Comparison of ENCODE assay signal across 11 mouse cellular contexts in the genomic region with DNA sequence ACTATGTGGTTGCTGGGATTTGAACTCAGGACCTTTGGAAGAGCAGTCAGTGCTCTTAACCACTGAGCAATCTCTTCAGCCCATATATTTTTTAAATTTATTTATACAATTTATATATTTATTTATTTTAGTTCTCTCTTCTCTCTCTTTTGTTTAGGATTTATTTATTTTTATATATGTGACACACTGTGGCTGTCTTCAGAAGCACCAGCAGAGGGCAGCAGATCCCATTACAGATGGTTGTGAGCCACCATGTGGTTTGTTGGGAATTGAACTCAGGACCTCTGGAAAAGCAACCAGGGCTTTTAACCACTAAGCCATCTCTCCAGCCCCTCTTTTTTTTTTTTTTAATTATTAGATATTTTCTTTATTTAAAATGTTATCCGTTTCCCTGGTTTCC. TPM values are rescaled to one million over a fixed set of nuclear protein-coding genes. Genes with fewer than 3 reads are reported as not detected.
DNase-seq lines count a peak whose midpoint lies in the region; ATAC-seq and TF ChIP-seq lines count a peak whose summit lies in the region.
"Had no signal": no experiment of that assay in that cellular context is flagged by ENCODE, and none has a peak within 500 bp of the region (broad histone marks: within the 10 kb centered on the region; RNA-seq: fewer than 3 reads in every experiment).

No protein-coding gene starts in this region.

- H3K9me3 ChIP-seq in kidney, postnatal 0 days (replicated peaks; ENCODE audit: low read length): no peaks in the 10 kb centered on the region
- H3K9me3 ChIP-seq: embryonic facial prominence, embryonic 12.5 days; heart, embryonic 15.5 days had no signal

- no peaks in the 10 kb centered on the region for H3K4me1 ChIP-seq in kidney, postnatal 0 days (replicated peaks; ENCODE audit: insufficient read depth, low read length)
- H3K4me1 ChIP-seq: embryonic facial prominence, embryonic 12.5 days; heart, embryonic 15.5 days had no signal

- no peak for ATAC-seq in kidney, postnatal 0 days (replicated peaks; ENCODE audit: low FRiP score, low read depth)
- no peak for ATAC-seq in inflammation-experienced regulatory T-cells, adult 6 months

- DNase-seq in adrenal gland, postnatal 10 days: peak; percentile 38
- no peak for DNase-seq in adrenal gland, adult 2 months
- DNase-seq in kidney, postnatal 0 days (ENCODE audit: low spot score): peak; percentile 56
- DNase-seq in kidney, adult 11 months: no peak
- peak; percentile 77 for DNase-seq in R1 (ENCODE audit: low read depth, low spot score)
- peak; percentile 53 for DNase-seq in lung, postnatal 14 days
- no peak for DNase-seq in cerebellum, adult 9-11 months
- DNase-seq: layer of hippocampus, postnatal 36 days had no signal

- peak; percentile 71 for TF ChIP-seq CTCF in kidney, postnatal 0 days (IDR thresholded peaks at IDR 0.05; ENCODE audit: low read depth)

- no peak overlapping the region for H3K4me3 ChIP-seq in kidney, postnatal 0 days (replicated peaks; ENCODE audit: low read depth, low read length)
- H3K4me3 ChIP-seq: embryonic facial prominence, embryonic 12.5 days; heart, embryonic 15.5 days had no signal

- no peak overlapping the region for H3K9ac ChIP-seq in kidney, postnatal 0 days (ENCODE audit: low read depth, low read length)
- H3K9ac ChIP-seq: embryonic facial prominence, embryonic 12.5 days; heart, embryonic 15.5 days had no signal

- no peak overlapping the region for H3K4me2 ChIP-seq in kidney, postnatal 0 days (ENCODE audit: low read length)
- H3K4me2 ChIP-seq: embryonic facial prominence, embryonic 12.5 days; heart, embryonic 15.5 days had no signal

- WGBS in kidney, postnatal 0 days: 70% methylated on average over 1 of the region's 1 CpGs

- H3K27ac ChIP-seq in kidney, postnatal 0 days: no peak overlapping the region
- H3K27ac ChIP-seq: embryonic facial prominence, embryonic 12.5 days; heart, embryonic 15.5 days had no signal

- 0 out of 2 replicates have a peak, but pooled peaks cover 4% of the 10 kb centered on the region for H3K36me3 ChIP-seq in kidney, postnatal 0 days (ENCODE audit: insufficient read depth, low read length)
- H3K36me3 ChIP-seq: embryonic facial prominence, embryonic 12.5 days had no signal

- no peaks in the 10 kb centered on the region for H3K27me3 ChIP-seq in kidney, postnatal 0 days (ENCODE audit: insufficient read depth, low read length)
- H3K27me3 ChIP-seq: embryonic facial prominence, embryonic 12.5 days; heart, embryonic 15.5 days had no signal

RNA-seq across cellular contexts. Expression of gene Rhot1, which starts 8.5 kb away (rescaled TPM):
- total RNA-seq in adrenal gland, postnatal 10 days (2021): 10 to 100 TPM; 56.5 to 69.3 TPM
- 10 to 100 TPM; 69.6 to 80.7 TPM for total RNA-seq in adrenal gland, adult 2 months (2021)
- 4.4 and 5.4 TPM in 2 replicates for polyA plus RNA-seq in adrenal gland, adult 2 months (2012; rRNA removed)
- polyA plus RNA-seq in kidney, postnatal 0 days (2015; fragmentation: Nextera tagmentation; extraction: Ambion mirVana): 46.4 and 48.1 TPM in 2 replicates
- 10 to 100 TPM; 20.6 to 30.8 (median 29.8) TPM for polyA plus RNA-seq in inflammation-experienced regulatory T-cells, adult 6 months (2017; shearing (Covaris generic))

RNA-seq across cellular contexts. Expression of gene Rnf135, which starts 16.7 kb away (rescaled TPM):
- total RNA-seq in adrenal gland, postnatal 10 days (2021): 10 to 100 TPM in 1 of 2 experiments, 1 to 10 TPM in 1; 6.9 to 11.0 TPM
- total RNA-seq in adrenal gland, adult 2 months (2021): 1 to 10 TPM; 7.1 to 9.8 TPM
- polyA plus RNA-seq in adrenal gland, adult 2 months (2012; rRNA removed): 8.4 and 12.2 TPM in 2 replicates
- polyA plus RNA-seq in kidney, postnatal 0 days (2015; fragmentation: Nextera tagmentation; extraction: Ambion mirVana): 11.8 and 12.9 TPM in 2 replicates
- 10 to 100 TPM; 10.2 to 12.1 (median 11.1) TPM for polyA plus RNA-seq in inflammation-experienced regulatory T-cells, adult 6 months (2017; shearing (Covaris generic))

RNA-seq across cellular contexts. Expression of gene Adap2, which starts 46.4 kb away (rescaled TPM):
- total RNA-seq in adrenal gland, postnatal 10 days (2021): 10 to 100 TPM; 10.4 to 12.5 TPM
- total RNA-seq in adrenal gland, adult 2 months (2021): 10 to 100 TPM; 10.9 to 12.7 TPM
- 16.7 and 19.2 TPM in 2 replicates for polyA plus RNA-seq in adrenal gland, adult 2 months (2012; rRNA removed)
- 3.6 and 4.3 TPM in 2 replicates for polyA plus RNA-seq in kidney, postnatal 0 days (2015; fragmentation: Nextera tagmentation; extraction: Ambion mirVana)
- polyA plus RNA-seq in inflammation-experienced regulatory T-cells, adult 6 months (2017; shearing (Covaris generic)): under 1 TPM in 1 of 3 experiments, not detected in 2; 0.47 TPM

RNA-seq across cellular contexts. Expression of gene Tefm, which starts 58.4 kb away (rescaled TPM):
- 10 to 100 TPM; 23.1 to 28.1 TPM for total RNA-seq in adrenal gland, postnatal 10 days (2021)
- total RNA-seq in adrenal gland, adult 2 months (2021): 10 to 100 TPM; 13.2 to 23.7 TPM
- polyA plus RNA-seq in adrenal gland, adult 2 months (2012; rRNA removed): 1.0 and 1.8 TPM in 2 replicates
- 35.9 and 36.5 TPM in 2 replicates for polyA plus RNA-seq in kidney, postnatal 0 days (2015; fragmentation: Nextera tagmentation; extraction: Ambion mirVana)
- 10 to 100 TPM; 18.9 to 34.9 (median 32.5) TPM for polyA plus RNA-seq in inflammation-experienced regulatory T-cells, adult 6 months (2017; shearing (Covaris generic))

Comparison
In these comparisons a context has a peak if more than half of its experiments do, and no peak if none do; other contexts are left out.
1. DNase-seq: peak in adrenal gland, postnatal 10 days (single experiment), kidney, postnatal 0 days (single experiment), R1 (single experiment) and lung, postnatal 14 days (single experiment); none in adrenal gland, adult 2 months (single experiment), kidney, adult 11 months (single experiment) and cerebellum, adult 9-11 months (single experiment).